Mouse (Mus musculus): ENCODE measurements around the gene Fam71f2.

Fam71f2 gene

GRCm38 (mm10) chr6:29279293-29279692 is at the start of gene Fam71f2:
Fam71f2 (plus strand) TSS chr6:29279593.
- no peak for DNase-seq (ENCODE audit: low spot score in 2 of 2)

- DNase-seq (ENCODE audit: low spot score in 2 of 2), result no peak
These were observed 49.0 kb upstream of the Fam71f2 start for GRCm38 (mm10) chr6:29230386-29230785.

GRCm38 (mm10) chr6:29231799-29232198 is 47.6 kb upstream of the Fam71f2 start:
- no peak for DNase-seq (ENCODE audit: low spot score in 2 of 2)

DNA sequence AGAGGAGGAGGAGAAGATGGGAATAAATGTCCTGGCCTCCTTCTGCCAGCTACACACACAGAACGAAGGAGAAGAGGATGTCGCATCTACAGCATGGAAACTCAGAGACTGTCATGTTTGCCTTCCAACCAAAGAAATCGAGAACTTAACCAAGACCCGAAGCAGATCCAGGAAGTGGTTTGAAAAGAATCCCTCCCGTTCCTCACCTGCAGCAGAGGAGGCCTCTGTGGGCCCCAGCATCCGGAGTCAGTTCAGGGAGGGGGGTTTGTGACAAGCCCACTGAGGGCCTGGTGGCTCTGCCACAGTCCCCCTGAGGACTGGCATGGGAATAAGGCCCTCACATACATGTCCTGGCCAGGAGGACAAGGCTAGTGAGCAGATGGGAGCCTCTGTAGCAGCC is 47.1 kb upstream of the Fam71f2 start:
- DNase-seq (ENCODE audit: low spot score in 2 of 2), result no peak

- no peak for DNase-seq (ENCODE audit: low spot score in 2 of 2)
These were observed 45.7 kb upstream of the Fam71f2 start for GRCm38 (mm10) chr6:29233710-29234109.

GRCm38 (mm10) chr6:29234272-29234671 is 45.1 kb upstream of the Fam71f2 start:
- no peak for DNase-seq (ENCODE audit: low spot score in 2 of 2)

DNA sequence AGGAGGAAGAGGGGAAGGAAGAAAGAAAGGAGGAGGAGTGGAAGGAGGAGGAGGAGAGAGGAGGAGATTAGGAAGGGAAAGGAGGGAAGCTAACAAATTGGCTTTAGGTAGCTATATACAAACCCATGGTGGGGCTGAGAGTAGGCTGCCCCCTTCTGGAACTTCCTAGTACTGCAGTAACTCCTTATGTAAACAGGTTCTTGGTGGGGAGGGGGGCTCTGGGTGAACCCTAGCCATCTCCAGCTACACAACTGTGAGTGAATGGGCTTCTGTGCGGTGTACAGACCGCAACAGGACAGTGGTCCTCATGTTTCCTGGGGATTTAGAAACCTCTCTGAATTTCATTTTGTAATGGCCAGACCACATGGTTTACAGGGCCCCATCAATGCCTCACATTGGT is 38.6 kb upstream of the Fam71f2 start:
- peak in 1 of 2 experiments; percentile 32 for DNase-seq (ENCODE audit: low spot score in 2 of 2)

DNA sequence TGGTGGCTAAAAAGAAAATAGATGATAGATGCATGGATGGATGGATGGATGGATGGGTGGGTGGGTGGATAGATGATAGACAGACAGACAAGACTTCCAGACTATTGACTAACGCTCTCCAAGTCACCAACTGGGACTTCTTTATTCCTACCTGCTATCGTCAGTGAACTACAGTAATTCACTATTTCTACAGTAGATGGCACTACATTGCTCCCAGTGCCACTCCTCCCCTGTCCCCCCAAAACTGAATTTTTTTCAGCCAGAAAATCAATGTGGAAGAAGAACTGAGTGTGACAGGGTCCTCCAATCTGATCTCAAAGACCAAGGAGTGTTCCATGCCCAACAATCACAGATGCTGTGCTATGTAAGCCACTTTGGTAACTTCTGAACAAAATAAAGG is 37.7 kb upstream of the Fam71f2 start:
- DNase-seq (ENCODE audit: low spot score in 2 of 2), result no peak

GRCm38 (mm10) chr6:29242265-29242664 is 37.1 kb upstream of the Fam71f2 start:
- DNase-seq (ENCODE audit: low spot score in 2 of 2), result no peak

GRCm38 (mm10) chr6:29245272-29246120 is 33.9 kb upstream of the Fam71f2 start:
- no peak for DNase-seq (ENCODE audit: low spot score in 2 of 2)

DNA sequence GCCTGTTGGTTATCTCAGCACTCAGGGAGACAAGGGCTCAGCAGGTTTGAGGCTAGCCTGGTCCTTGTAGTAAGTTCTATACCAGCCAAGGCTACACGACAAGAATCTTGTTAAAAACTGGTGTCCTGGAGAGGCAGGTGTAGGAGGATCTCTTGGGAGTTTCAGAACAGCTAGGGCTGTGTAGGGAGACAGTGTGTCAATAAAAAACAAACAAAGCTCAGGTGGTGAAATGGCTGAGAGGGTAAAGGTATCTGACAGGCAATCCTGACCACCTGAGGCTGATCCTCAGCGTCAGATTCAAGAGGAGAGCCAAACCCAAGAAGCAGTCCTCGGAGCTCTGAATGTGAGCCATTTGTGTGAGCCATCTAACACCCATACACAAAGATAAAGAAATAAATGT is 33.2 kb upstream of the Fam71f2 start:
- DNase-seq (ENCODE audit: low spot score in 2 of 2), result no peak

DNA sequence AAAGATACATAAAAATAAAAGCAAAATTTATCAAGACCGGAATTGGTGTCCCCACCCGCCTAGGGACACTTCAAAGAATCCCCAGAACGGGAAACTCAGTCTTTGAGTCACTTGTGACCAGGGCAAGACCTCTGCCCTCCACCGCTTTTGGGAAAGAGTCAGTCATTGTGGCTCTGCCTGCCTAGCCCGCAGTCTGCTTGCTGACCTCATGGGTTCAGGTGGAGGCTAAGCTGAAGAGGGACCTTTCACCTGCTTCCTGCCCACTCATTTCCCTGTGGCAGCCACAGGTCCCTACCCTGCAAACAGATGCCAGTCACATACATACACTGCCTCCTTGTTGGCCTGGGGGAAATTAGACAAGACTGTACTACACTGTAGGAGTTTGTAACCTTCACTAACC is 32.8 kb upstream of the Fam71f2 start:
- no peak for DNase-seq (ENCODE audit: low spot score in 2 of 2)

DNA sequence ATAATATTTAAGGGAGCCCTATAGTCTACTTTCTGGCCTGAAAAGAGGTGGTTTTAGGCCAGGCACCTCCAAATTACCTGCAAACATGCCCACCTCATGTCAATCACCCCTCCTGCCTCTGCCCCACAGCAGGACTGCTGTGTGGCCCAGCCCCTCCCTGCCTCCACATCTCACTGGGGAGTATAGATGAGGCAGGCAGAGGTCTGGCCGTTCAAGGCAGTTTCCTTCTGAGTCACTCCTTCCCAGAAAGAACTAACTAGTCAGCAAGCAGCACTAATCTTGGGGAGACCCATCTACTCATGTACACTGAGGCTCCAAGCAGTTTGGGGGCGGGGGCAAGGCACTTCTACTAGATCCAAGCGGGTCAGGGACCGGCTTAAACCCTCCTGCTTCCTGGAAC is 32.3 kb upstream of the Fam71f2 start:
- no peak for DNase-seq (ENCODE audit: low spot score in 2 of 2)

DNA sequence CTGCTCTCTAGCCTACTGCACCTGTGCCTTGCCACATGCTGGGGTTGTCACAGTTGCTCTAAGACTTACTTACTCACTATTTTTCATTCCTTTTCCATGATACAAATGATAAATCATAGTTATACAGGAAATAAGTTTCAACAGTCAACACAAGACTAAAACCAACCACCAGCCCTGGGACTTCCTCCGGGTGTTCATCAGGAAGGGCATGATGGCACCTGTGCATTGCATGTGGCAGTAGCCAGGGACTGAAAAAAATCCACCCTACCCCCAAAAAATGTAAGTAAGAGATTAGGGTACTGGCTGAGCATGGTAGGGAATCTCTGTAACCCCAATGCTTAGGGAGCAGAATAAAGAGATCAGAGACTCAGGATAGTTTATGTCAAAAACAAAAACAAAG is 20.0 kb upstream of the Fam71f2 start:
- no peak for DNase-seq (ENCODE audit: low spot score in 2 of 2)

- no peak for DNase-seq (ENCODE audit: low spot score in 2 of 2)
These were observed 17.6 kb upstream of the Fam71f2 start for GRCm38 (mm10) chr6:29261831-29262230.

GRCm38 (mm10) chr6:29263650-29264455 is 15.5 kb upstream of the Fam71f2 start:
- DNase-seq (ENCODE audit: low spot score in 2 of 2), result peak; percentile 75 to 80

DNA sequence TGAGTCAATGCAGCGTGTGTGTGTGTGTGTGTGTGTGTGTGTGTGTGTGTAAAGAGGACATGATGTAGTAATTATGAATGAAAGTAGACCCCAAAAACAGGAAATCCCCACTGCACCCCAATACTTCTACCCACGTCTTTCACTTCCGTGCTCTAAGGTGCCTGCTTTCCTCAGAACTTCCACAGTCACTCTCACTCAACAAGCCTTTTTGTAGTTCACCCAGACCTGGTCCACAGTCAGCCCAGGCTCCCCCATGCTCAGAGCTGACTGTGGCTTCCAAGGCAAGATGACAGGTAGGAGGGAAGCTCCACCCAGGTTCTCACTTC is 15.0 kb upstream of the Fam71f2 start:
- DNase-seq (ENCODE audit: low spot score in 2 of 2), result no peak

- DNase-seq (ENCODE audit: low spot score in 2 of 2), result no peak
These were observed 12.5 kb upstream of the Fam71f2 start for GRCm38 (mm10) chr6:29266936-29267335.

GRCm38 (mm10) chr6:29269006-29269668 is 10.3 kb upstream of the Fam71f2 start:
- no peak for DNase-seq (ENCODE audit: low spot score in 2 of 2)

- DNase-seq (ENCODE audit: low spot score in 2 of 2), result no peak
These were observed 8.4 kb upstream of the Fam71f2 start for GRCm38 (mm10) chr6:29270961-29271360.

- peak; percentile 92 for DNase-seq (ENCODE audit: low spot score in 2 of 2)
These were observed 6.9 kb upstream of the Fam71f2 start, which contains the start of gene Hilpda for GRCm38 (mm10) chr6:29272312-29273072. Hilpda (plus strand) TSS chr6:29272488.

- no peak for DNase-seq (ENCODE audit: low spot score in 2 of 2)
These were observed 2.6 kb upstream of the Fam71f2 start for GRCm38 (mm10) chr6:29276746-29277145.

All from right cerebral cortex, postnatal 10 days (tissue).